Mouse (Mus musculus) kidney, embryonic 15.5 days (tissue): ENCODE measurements at regions not wholly inside any gene's neighbourhood (a gene's known extent, or its start where the extent isn't known, plus 50 kb on each side); places are given as distances from the start of the nearest gene placed in this dataset.
A peak's percentile ranks its signal among the peaks of the same experiment; 100 is the strongest.

ENCODE experiments used
- ATAC-seq: fragments of 200-750 bp; cut with Nextera tagmentation; replicated peaks from 2 replicates; pipeline ENCODE4 v1.8.0; 2017; ENCODE audit warnings: moderate TSS enrichment; ENCODE audit not compliant: low FRiP score
- H3K27ac ChIP-seq: fragments of 300-500 bp; sonication (generic); 2 replicates; pipeline ENCODE4 v1.5.1; 2015; ENCODE audit warnings: mild to moderate bottlenecking, inconsistent platforms
- H3K27me3 ChIP-seq: fragments of 300-500 bp; sonication (generic); 2 replicates; pipeline ENCODE4 v1.6.1; 2015; ENCODE audit warnings: inconsistent platforms
- H3K36me3 ChIP-seq: fragments of 300-500 bp; sonication (generic); 2 replicates; pipeline ENCODE4 v1.6.1; 2015; ENCODE audit warnings: inconsistent platforms
- H3K4me1 ChIP-seq: fragments of 300-500 bp; sonication (generic); 2 replicates; pipeline ENCODE4 v1.6.1; 2015; ENCODE audit warnings: inconsistent platforms
- H3K4me2 ChIP-seq: fragments of 300-500 bp; sonication (generic); 2 replicates; pipeline ENCODE4 v1.6.1; 2015; ENCODE audit warnings: moderate library complexity, mild to moderate bottlenecking, inconsistent platforms
- H3K4me3 ChIP-seq: fragments of 300-500 bp; sonication (generic); replicated peaks from 2 replicates; pipeline ENCODE4 v1.5.1; 2015; ENCODE audit warnings: mild to moderate bottlenecking, inconsistent platforms
- H3K9ac ChIP-seq: fragments of 300-500 bp; sonication (generic); 2 replicates; pipeline ENCODE4 v1.6.1; 2015; ENCODE audit warnings: mild to moderate bottlenecking, inconsistent platforms
- H3K9me3 ChIP-seq: fragments of 300-500 bp; sonication (generic); replicated peaks from 2 replicates; pipeline ENCODE4 v1.6.1; 2016; ENCODE audit warnings: inconsistent platforms
- WGBS: fragments of 180-500 bp; shearing (Covaris S2); methylation state at CpG from one replicate; pipeline ENCODE4 v1.1.7; 2015; ENCODE audit warnings: mixed read lengths; 5-methylcytosine and 5-hydroxymethylcytosine counted together

DNA sequence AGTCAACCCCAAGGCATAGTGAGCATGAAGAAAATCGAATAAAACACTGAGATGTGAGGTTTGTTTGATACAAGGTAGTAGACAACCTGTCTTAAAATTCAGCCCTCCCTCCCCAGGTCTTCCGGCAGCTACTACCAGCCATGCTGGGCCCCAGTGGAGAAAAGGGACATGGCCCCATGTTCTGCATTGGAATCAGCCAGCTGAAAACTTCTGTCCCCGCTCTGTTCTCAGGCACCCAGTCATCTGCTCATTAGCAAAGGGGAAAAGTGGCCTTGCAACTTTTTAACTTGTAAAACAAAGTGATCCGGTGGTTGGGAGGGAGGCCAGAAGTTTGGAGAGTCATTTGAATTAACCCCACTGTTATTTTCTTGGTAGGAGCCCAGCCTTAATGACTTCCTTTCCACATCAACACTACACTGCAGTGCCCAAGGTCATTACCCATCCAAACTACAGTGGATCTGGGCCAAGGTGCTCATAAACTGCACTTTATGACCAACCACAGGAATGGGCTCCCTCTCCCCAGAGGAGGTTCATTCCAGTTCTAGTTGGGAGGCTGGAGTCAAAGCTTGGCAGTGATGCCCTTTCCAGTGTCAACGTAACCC is 143.5 kb downstream of the Npy start:
- 67% methylated on average over 5 of the region's 5 CpGs for WGBS
- Histone ChIP-seq H3K36me3 (no peaks in the 10 kb centered on the region), H3K27me3 (no peaks in the 10 kb centered on the region), H3K9me3 (no peaks in the 10 kb centered on the region), H3K4me1 (no peaks in the 10 kb centered on the region), H3K4me3 (no peak overlapping the region), H3K27ac (peak overlapping the region; percentile 46; the same call in 1 of the 2 replicates), H3K9ac (no peak overlapping the region), H3K4me2 (no peak overlapping the region)
- 0 out of 2 replicates have a peak, but pooled peaks have one; percentile 49 for ATAC-seq

DNA sequence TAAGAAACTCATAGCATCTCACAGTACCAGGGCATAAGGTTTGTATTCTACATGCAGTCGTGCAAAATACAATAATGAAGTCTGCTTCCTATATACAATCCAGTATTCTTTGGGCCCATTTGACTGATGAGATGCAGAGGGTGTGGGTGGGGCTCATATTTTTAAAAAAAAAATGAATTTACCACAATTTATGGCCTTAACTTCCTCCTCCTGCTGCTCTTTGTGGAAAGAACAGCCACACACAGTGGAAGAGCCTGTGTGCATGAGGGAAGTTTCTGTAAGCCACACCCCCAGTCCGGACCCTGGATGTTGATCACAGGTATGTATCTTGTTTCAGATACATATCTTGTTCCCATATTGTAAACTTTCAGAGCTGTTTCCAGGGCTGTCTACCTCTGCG is 143.5 kb upstream of the Mpp6 start:
- H3K36me3 ChIP-seq = no peaks in the 10 kb centered on the region
- ATAC-seq = no peak
- H3K4me2 ChIP-seq = no peak overlapping the region
- peak overlapping the region; percentile 4; the same call in 1 of the 2 replicates for H3K27ac ChIP-seq
- H3K9me3 ChIP-seq = no peaks in the 10 kb centered on the region
- no peak overlapping the region for H3K9ac ChIP-seq
- no peaks in the 10 kb centered on the region for H3K4me1 ChIP-seq
- 78% methylated on average over 3 of the region's 3 CpGs for WGBS
- H3K4me3 ChIP-seq = no peak overlapping the region
- no peaks in the 10 kb centered on the region for H3K27me3 ChIP-seq

DNA sequence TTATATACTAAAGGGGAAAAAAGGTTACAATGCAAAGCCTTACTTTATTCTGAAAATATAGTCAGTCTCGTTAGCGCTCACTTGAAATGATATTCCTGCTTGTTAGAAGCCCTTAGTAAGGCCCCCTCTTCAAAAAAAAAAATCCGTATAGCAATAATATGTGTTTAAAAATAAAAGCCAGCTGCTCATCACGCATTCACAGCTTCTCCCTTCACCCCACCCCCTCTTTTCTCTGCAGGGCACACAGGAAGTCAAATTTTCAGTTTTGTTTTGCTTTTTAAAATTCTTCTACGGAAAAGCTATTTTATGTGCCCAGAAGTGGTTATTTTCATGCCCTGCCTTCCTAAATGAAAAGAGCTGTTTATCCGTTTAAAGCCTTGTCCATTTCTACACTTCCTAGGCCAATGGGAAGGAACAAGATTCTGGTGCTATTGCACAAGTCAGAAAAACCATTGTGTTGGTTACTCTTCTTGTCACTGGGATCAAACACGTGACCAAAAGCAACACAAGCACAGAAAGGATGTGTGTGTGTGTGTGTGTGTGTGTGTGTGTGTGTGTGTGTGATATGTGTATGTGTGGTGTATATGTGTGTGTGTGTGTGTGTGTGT is 136.7 kb upstream of the Mpp6 start:
- 69% methylated on average over 7 of the region's 7 CpGs for WGBS
- H3K4me3 ChIP-seq = no peak overlapping the region
- ATAC-seq = no peak
- H3K36me3 ChIP-seq = no peaks in the 10 kb centered on the region
- no peak overlapping the region for H3K9ac ChIP-seq
- H3K27ac ChIP-seq = no peak overlapping the region
- no peak overlapping the region for H3K4me2 ChIP-seq
- H3K4me1 ChIP-seq = 0 out of 2 replicates have a peak, but pooled peaks cover under 1% of the 10 kb centered on the region
- H3K9me3 ChIP-seq = no peaks in the 10 kb centered on the region
- no peaks in the 10 kb centered on the region for H3K27me3 ChIP-seq

DNA sequence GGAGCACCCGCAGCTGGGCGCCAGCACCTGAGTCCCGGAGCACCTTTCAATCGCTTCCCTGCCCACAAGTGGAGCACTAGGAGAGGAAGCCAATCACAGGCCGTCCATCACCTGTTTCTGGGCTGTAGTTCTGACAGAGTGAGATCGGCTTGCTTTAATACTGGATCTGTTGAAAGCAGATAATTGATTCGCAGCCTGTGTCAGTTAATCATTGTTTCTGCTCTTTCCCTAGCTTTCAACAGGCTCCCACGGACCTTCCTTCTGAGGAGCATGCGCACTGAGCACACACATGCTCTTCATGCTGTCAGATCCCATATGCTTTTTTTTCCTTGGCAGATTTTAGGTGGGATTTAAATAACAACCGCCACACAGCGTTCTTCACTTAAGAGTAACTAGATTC is 132.3 kb upstream of the Mpp6 start:
- Histone ChIP-seq H3K4me2 (0 out of 2 replicates have a peak overlapping the region, but pooled peaks have one; percentile 16), H3K9me3 (no peaks in the 10 kb centered on the region), H3K9ac (no peak overlapping the region), H3K27ac (no peak overlapping the region), H3K36me3 (no peaks in the 10 kb centered on the region), H3K27me3 (0 out of 2 replicates have a peak, but pooled peaks cover 4% of the 10 kb centered on the region), H3K4me3 (no peak overlapping the region), H3K4me1 (peaks cover 9% of the 10 kb centered on the region; the same call in 1 of the 2 replicates)
- ATAC-seq = no peak
- 66% methylated on average over 11 of the region's 11 CpGs for WGBS

DNA sequence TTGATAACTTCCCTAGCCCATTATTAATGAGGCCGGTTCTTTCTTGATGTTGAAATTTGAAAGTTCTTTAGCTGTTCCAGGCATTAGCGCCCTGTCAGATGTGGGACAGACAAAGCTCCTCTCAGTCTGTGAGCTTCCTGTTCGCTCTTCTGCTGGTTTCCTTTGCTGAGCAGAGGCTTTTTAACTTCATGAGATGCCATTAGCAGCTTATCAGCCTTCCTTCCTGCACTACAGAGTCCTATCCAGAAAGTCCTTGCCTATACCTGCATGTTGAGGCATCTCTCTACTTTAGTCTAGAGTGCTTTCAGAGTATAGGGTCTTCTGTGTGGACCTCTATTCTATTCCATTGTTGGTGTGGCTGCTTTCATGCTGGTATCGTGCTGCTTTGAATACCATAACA is 126.3 kb upstream of the Mpp6 start:
- Histone ChIP-seq H3K27ac (no peak overlapping the region), H3K27me3 (0 out of 2 replicates have a peak, but pooled peaks cover 4% of the 10 kb centered on the region), H3K9ac (no peak overlapping the region), H3K36me3 (no peaks in the 10 kb centered on the region), H3K4me3 (no peak overlapping the region), H3K4me1 (peaks cover 28% of the 10 kb centered on the region), H3K4me2 (no peak overlapping the region), H3K9me3 (no peaks in the 10 kb centered on the region)
- WGBS = 80% methylated on average over 4 of the region's 4 CpGs
- ATAC-seq = no peak

DNA sequence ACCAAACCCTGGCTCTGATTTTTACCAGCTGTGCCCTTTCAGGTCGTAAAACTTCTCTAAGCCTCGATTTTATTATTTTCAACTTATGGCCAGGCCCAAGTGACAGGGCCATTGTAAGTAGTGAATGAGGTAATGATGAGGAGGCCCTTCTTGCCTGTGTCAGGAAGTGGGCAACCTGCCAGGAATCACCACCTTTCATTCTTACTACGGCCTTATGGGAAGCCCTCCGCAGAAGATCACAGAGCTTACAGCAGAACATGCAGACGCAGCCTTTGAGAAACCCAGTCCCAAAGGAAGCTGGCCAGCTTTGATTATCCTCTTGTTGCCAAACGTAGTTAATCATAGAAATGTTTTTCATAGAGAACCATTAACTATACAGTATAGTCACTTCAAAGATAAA is 124.9 kb upstream of the Mpp6 start:
- H3K27ac ChIP-seq = 0 out of 2 replicates have a peak overlapping the region, but pooled peaks have one; percentile 64
- H3K36me3 ChIP-seq = no peaks in the 10 kb centered on the region
- peak; percentile 77 for ATAC-seq
- no peaks in the 10 kb centered on the region for H3K9me3 ChIP-seq
- no peak overlapping the region for H3K9ac ChIP-seq
- WGBS = 15% methylated on average over 6 of the region's 6 CpGs
- H3K4me3 ChIP-seq = no peak overlapping the region
- no peaks in the 10 kb centered on the region for H3K27me3 ChIP-seq
- H3K4me1 ChIP-seq = peaks cover 30% of the 10 kb centered on the region
- H3K4me2 ChIP-seq = no peak overlapping the region

DNA sequence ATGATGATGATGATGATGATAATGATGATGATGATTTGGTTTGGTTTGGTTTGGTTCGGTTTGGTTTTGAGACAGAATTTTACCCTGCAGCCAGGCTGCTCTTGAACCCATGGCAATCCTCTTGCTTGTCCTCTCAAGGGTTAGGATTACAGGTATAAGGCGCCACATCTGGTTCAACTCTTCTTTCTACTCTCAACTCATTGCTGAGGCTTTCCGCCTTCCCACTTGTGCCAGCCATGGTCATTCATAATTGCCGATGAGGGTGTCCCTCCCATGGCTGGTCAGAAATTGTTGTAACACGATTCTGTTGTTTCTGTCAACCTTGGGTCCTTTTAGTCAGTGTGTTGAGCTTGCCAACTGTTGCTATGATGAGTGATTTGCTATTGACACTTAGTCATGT is 122.9 kb upstream of the Mpp6 start:
- 88% methylated on average over 5 of the region's 5 CpGs for WGBS
- no peak for ATAC-seq
- H3K4me1 ChIP-seq = peaks cover 33% of the 10 kb centered on the region

DNA sequence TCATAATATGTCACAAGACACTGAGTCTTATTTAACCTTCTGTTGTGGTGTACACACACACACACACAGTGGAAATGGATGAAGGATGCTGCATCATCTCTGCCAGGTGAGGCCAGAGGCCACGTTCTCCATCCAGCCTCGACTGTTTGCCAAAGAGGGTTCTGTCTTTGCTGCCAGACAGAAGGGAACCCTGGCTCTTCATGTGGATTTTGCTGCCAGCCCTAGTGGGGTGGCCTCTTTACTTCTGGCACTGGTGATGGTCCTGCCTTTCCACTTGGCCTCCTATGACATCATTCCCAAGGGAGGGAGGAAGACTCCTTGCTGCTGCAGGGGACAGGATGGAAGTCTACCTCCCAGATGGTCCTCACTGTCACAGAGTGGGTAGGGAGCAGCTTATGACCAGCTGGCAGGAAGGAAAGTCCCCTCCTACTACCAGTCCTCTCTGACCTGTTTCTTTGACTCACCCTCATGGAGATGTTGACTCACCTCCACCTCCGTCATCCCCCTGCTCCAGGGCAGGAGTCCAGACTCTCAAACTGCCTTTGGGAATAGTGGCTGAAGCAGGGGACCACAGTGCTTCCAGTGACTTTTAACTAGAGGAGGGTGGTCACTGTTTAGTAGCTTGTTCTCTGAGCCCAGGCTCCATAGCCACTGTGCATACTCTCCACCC is 122.4 kb upstream of the Mpp6 start:
- H3K4me1 ChIP-seq = peaks cover 30% of the 10 kb centered on the region
- no peak overlapping the region for H3K9ac ChIP-seq
- no peaks in the 10 kb centered on the region for H3K9me3 ChIP-seq
- no peaks in the 10 kb centered on the region for H3K36me3 ChIP-seq
- 82% methylated on average over 3 of the region's 3 CpGs for WGBS
- H3K4me3 ChIP-seq = no peak overlapping the region
- H3K27ac ChIP-seq = no peak overlapping the region
- H3K27me3 ChIP-seq = no peaks in the 10 kb centered on the region
- no peak overlapping the region for H3K4me2 ChIP-seq
- no peak for ATAC-seq

More for the DNA sequence above, 122.9 kb upstream of the Mpp6 start:
- H3K4me3 ChIP-seq = no peak overlapping the region
- H3K4me2 ChIP-seq = no peak overlapping the region
- no peaks in the 10 kb centered on the region for H3K9me3 ChIP-seq
- no peak overlapping the region for H3K27ac ChIP-seq
- H3K27me3 ChIP-seq = no peaks in the 10 kb centered on the region
- H3K36me3 ChIP-seq = no peaks in the 10 kb centered on the region
- H3K9ac ChIP-seq = no peak overlapping the region

DNA sequence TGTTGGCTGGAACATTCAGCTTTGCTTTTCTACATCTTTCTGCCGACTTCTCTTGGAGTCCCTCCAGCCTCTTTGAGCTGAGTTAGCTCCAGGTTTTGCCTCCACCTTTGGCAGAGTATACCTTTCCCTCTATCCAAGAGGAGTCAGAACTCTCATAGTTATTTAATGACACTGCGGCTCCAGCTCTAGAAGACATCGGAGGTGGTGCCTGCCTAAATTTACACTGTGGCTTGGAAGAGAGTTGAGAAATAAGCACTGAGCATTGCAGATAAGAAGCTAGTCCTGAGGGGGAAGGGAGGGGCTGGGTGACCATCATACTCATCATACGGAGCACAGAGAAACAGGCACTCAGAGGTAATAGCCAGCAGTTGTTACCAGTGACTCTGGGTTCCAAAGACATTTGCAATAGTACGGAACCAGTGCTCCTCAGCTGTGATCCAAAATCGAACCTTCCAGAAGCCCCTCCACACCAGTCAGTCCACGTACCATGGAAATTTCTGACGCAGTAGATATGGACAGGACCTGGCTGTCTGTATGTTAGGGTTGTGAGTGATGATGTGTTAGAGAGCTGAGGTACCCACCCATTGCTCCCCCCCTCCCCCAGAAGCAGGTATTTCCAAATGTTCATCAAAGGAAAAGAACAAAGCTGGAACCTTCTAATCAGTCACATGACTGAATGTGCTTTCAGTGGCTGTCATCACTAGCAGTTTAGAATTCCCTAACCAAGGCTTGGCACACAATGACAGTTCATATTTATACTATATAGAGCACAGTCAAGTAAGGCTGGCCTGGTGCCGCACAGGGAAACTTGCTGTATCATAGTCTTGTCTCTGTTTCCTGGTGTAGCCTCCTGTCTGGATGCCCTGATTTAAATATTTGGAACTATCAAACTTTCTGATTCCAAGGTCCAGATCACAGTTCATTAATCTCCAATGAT is 120.2 kb upstream of the Mpp6 start:
- H3K4me3 ChIP-seq = no peak overlapping the region
- H3K4me1 ChIP-seq = peaks cover 22% of the 10 kb centered on the region
- no peak overlapping the region for H3K27ac ChIP-seq
- ATAC-seq = no peak
- H3K27me3 ChIP-seq = no peaks in the 10 kb centered on the region
- WGBS = 81% methylated on average over 9 of the region's 9 CpGs
- no peak overlapping the region for H3K4me2 ChIP-seq
- H3K36me3 ChIP-seq = no peaks in the 10 kb centered on the region
- H3K9ac ChIP-seq = no peak overlapping the region
- H3K9me3 ChIP-seq = no peaks in the 10 kb centered on the region

DNA sequence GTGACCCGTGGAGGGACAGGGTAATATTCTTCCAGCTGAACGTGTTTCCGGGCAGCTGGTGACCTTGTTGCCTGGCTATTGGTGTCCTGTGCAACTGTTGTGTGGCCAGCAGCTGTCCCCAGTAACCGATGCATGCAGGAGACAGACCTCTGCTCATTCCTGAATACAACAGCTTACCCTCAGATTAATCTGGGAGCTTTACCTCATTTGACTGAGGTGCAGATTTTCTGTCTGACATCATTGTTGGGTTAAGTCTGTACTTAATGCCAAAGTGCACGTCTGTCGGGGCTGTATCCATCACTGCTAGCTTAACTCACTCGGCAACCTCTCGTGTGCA is 119.6 kb upstream of the Mpp6 start:
- 42% methylated on average over 8 of the region's 8 CpGs for WGBS
- peaks cover 16% of the 10 kb centered on the region for H3K4me1 ChIP-seq
- no peak overlapping the region for H3K27ac ChIP-seq
- H3K4me3 ChIP-seq = no peak overlapping the region
- no peak for ATAC-seq
- H3K9ac ChIP-seq = no peak overlapping the region
- no peak overlapping the region for H3K4me2 ChIP-seq
- no peaks in the 10 kb centered on the region for H3K27me3 ChIP-seq
- no peaks in the 10 kb centered on the region for H3K9me3 ChIP-seq
- H3K36me3 ChIP-seq = no peaks in the 10 kb centered on the region

DNA sequence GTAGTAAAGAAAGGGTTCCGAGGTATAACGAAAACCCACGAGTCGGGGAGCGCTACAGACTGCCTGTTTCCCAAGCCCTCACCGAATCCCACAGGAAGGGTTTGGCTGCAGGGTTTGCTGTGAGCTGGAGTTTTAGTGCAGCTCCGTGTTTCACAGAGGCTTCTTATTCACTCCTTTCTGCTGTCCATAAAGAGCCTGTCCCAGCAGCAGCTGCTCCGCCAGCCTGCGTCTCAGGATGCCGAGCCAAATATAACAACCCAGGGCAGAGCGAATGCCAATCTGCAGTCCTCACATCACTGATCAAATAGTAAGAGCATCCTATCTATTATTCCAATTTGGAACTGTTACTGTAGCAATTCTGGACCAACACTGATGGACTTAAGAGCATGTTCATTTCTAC is 110.7 kb upstream of the Mpp6 start:
- H3K9ac ChIP-seq = no peak overlapping the region
- H3K27me3 ChIP-seq = no peaks in the 10 kb centered on the region
- no peak for ATAC-seq
- no peaks in the 10 kb centered on the region for H3K4me1 ChIP-seq
- H3K27ac ChIP-seq = no peak overlapping the region
- no peak overlapping the region for H3K4me3 ChIP-seq
- no peaks in the 10 kb centered on the region for H3K36me3 ChIP-seq
- no peaks in the 10 kb centered on the region for H3K9me3 ChIP-seq
- H3K4me2 ChIP-seq = no peak overlapping the region
- WGBS = 73% methylated on average over 11 of the region's 11 CpGs

DNA sequence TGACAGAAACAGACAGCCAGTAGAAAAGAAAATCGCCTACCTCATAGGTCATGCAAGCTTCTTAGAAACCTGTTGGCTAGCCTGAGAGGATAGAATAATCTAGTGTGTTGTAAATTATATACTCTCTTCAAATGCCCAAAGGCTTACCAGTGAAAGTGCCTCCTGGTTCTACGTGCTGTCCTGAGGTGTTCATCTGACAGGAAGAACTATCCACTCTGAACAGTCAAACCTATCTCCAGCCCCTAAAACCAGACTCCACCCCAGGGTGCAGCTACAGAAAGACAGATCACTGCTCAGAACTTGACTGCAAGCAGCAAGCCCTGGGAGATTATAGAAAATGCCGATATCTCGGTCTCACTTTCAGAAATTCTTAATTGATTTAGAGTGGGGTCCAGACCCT is 102.0 kb upstream of the Mpp6 start:
- Histone ChIP-seq H3K4me1 (peaks cover 21% of the 10 kb centered on the region), H3K4me2 (no peak overlapping the region), H3K4me3 (no peak overlapping the region), H3K36me3 (no peaks in the 10 kb centered on the region), H3K27me3 (no peaks in the 10 kb centered on the region), H3K9me3 (no peaks in the 10 kb centered on the region), H3K27ac (no peak overlapping the region), H3K9ac (no peak overlapping the region)
- WGBS = 63% methylated on average over 4 of the region's 4 CpGs
- ATAC-seq = no peak
